Mouse (Mus musculus) T-helper 1 cell (primary cell): ENCODE results near the gene Atl2.

Experiments used
- in situ Hi-C: fragments of 300-600 bp; cut with MboI, MseI; formaldehyde crosslinking; loops from one replicate; pipeline ENCODE4 v1.15.1; 2025; ENCODE audit warnings: high pct_unique_total_duplicates

Atl2 gene

GRCm38 (mm10) chr17:79824406-79824805 lies 71.5 kb downstream of the Atl2 start:
- in situ Hi-C loops: loop anchor here (25.0 kb wide), 1 partner anchor 1987 kb away; no protein-coding TSS in a partner anchor

GRCm38 (mm10) chr17:79818884-79819283 lies 77.0 kb downstream of the Atl2 start:
- in situ Hi-C loops: loop anchor here (25.0 kb wide), 1 partner anchor 1982 kb away; no protein-coding TSS in a partner anchor

- in situ Hi-C loops: loop anchor here (25.0 kb wide), 1 partner anchor 1981 kb away; no protein-coding TSS in a partner anchor
These were observed 77.9 kb downstream of the Atl2 start for GRCm38 (mm10) chr17:79817995-79818394.

GRCm38 (mm10) chr17:79817551-79817950 lies 78.4 kb downstream of the Atl2 start:
- in situ Hi-C loops: loop anchor here (25.0 kb wide), 1 partner anchor 1980 kb away; no protein-coding TSS in a partner anchor

GRCm38 (mm10) chr17:79816896-79817295 lies 79.0 kb downstream of the Atl2 start:
- in situ Hi-C loops: loop anchor here (25.0 kb wide), 1 partner anchor 1980 kb away; no protein-coding TSS in a partner anchor

- in situ Hi-C loops: loop anchor here (25.0 kb wide), 1 partner anchor 1973 kb away; no protein-coding TSS in a partner anchor
These were observed 85.5 kb downstream of the Atl2 start for GRCm38 (mm10) chr17:79810421-79810820.

GRCm38 (mm10) chr17:79809491-79810316 lies 86.2 kb downstream of the Atl2 start:
- in situ Hi-C loops: loop anchor here (25.0 kb wide), 1 partner anchor 1972 kb away; no protein-coding TSS in a partner anchor

- in situ Hi-C loops: loop anchor here (25.0 kb wide), 1 partner anchor 1970 kb away; no protein-coding TSS in a partner anchor
These were observed 88.5 kb downstream of the Atl2 start for GRCm38 (mm10) chr17:79807237-79807930.

- in situ Hi-C loops: loop anchor here (25.0 kb wide), 1 partner anchor 1967 kb away; no protein-coding TSS in a partner anchor
These were observed 91.2 kb downstream of the Atl2 start for GRCm38 (mm10) chr17:79804747-79805146.

- in situ Hi-C loops: loop anchor here (25.0 kb wide), 1 partner anchor 1965 kb away; no protein-coding TSS in a partner anchor
These were observed 93.9 kb downstream of the Atl2 start for GRCm38 (mm10) chr17:79802056-79802455.

- in situ Hi-C loops: no loop called here
These were observed 97.1 kb downstream of the Atl2 start for GRCm38 (mm10) chr17:79798831-79799230.
